Mouse (Mus musculus) activated CD4-positive, CD25-positive, alpha-beta regulatory T cell (primary cell): Measurements from ENCODE around the gene Ralgapa2. TPM values are rescaled to one million over a fixed set of nuclear protein-coding genes. Genes with fewer than 3 reads are reported as not detected.

ENCODE experiments used
- polyA plus RNA-seq, 2 experiments: library from polyadenylated mRNA; unstranded; fragments of 100-300 nt; shearing (Covaris generic); gene quantifications; one replicate each; pipeline ENCODE4 v1.2.1; 2017

The Ralgapa2 gene
- polyA plus RNA-seq: 10 to 100 TPM; 11.4 to 20.6 TPM

DNA sequence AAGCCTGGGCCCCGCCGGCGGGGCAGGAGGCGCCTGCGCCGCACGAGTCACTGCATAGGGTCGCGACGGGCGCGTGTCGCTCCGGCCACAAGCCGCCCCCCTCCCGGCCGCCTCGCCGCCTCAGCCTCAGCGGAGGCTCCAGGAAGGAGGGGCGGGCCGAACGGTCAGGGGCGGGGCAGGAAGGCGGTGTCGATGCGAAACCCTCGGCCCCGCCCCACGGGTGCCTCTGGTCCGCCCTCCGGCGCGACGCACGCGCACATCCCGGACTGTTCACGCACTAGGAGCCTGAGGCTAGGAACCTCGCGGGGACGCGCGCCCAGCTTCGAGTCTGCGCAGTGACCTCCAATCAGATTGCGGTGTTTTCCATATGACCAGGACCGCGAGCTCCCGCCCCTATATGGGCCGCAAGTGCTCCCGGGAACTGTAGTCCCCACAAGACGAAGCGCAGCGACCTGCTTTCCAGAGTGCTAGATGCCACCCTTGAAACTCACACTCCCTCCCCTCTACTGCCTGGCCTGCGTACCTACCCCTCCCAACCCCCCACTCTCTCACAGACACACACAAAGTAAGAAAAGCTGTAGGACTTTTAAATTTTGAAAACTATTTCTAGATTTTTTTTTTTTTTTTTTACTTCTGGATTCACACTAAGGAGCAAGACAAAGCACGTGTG is at the start of gene Ralgapa2:
Ralgapa2 (minus strand) TSS at position 434 of the 670 bp plus-strand sequence.

DNA sequence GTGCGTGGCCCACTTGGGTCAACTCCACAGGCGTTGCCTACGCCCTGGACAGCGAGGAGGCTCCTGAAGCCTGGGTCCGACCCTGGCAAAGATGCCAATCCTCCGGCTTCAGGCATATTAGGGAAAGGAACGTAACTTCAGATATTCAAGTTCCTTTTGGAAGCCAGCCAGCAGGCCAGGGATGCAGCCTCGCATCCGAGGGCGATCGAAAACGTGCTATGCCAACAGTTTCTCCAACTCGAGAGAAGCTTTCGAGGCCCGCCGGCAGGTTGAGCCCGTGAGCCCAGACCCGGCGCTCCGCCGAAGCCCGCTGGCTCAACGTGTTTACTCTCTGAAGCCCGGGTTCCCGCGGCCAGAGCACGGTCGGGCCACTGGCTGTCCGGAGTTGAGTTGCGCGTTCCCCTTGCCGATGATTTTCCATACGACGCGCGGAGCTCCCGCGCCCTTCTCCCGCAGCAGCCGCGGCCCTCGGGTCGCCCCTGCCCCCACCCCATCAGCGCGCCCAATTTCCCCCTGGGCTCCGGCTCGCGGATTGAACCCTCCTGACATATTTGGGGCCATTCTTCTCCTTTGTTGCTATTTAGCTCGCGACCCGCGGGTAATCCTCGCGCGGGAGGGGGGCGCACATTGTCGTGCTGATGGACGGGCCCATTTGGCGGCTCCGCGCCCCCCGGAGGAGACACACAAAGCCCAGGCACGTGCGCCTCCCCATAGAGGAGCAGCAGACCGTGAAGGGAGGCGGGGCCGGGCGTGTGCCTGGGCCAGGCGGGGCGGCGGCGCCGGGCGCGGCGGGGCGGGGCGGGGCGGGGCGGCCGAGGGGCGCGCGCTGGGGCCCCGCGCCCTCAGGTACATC is 290.8 kb downstream of the Ralgapa2 start, which contains the start of gene Insm1:
Insm1 (plus strand) TSS at position 846 of the 853 bp plus-strand sequence.

